Mouse (Mus musculus): ENCODE data around the gene Unc5cl.

Gene Unc5cl

GRCm38 (mm10) chr17:48454688-48455087 lies at the start of gene Unc5cl:
Unc5cl (plus strand) TSS chr17:48454901.
- no peak for DNase-seq

GRCm38 (mm10) chr17:48407154-48407553 lies 47.5 kb upstream of the Unc5cl start:
- DNase-seq = peak; percentile 52 to 70

- no peak for DNase-seq
These were observed 46.7 kb upstream of the Unc5cl start for GRCm38 (mm10) chr17:48407910-48408525.

GRCm38 (mm10) chr17:48408526-48409291 lies 46.0 kb upstream of the Unc5cl start:
- peak; percentile 78 to 82 for DNase-seq

- DNase-seq = peak; percentile 100
These were observed 45.1 kb upstream of the Unc5cl start, which contains the start of the genes Nfya and Oard1 for GRCm38 (mm10) chr17:48409380-48410298. Nfya (minus strand) TSS chr17:48409906. Oard1 (plus strand) TSS chr17:48410014.

- DNase-seq = no peak
These were observed 44.4 kb upstream of the Unc5cl start for GRCm38 (mm10) chr17:48410299-48410785.

GRCm38 (mm10) chr17:48411241-48411640 lies 43.5 kb upstream of the Unc5cl start:
- DNase-seq = no peak

- peak; percentile 75 to 77 for DNase-seq
These were observed 38.7 kb upstream of the Unc5cl start for GRCm38 (mm10) chr17:48416011-48416410.

- DNase-seq = peak; percentile 83 to 86
These were observed 38.1 kb upstream of the Unc5cl start for GRCm38 (mm10) chr17:48416425-48417195.

GRCm38 (mm10) chr17:48417521-48417920 lies 37.2 kb upstream of the Unc5cl start:
- no peak for DNase-seq

GRCm38 (mm10) chr17:48418174-48418573 lies 36.5 kb upstream of the Unc5cl start:
- no peak for DNase-seq

- no peak for DNase-seq
These were observed 35.9 kb upstream of the Unc5cl start for GRCm38 (mm10) chr17:48418781-48419180.

- no peak for DNase-seq
These were observed 35.1 kb upstream of the Unc5cl start for GRCm38 (mm10) chr17:48419571-48419970.

- DNase-seq = no peak
These were observed 30.5 kb upstream of the Unc5cl start for GRCm38 (mm10) chr17:48424237-48424636.

- no peak for DNase-seq
These were observed 28.7 kb upstream of the Unc5cl start for GRCm38 (mm10) chr17:48425823-48426612.

GRCm38 (mm10) chr17:48426991-48427750 lies 27.5 kb upstream of the Unc5cl start:
- DNase-seq = no peak

GRCm38 (mm10) chr17:48427852-48428530 lies 26.7 kb upstream of the Unc5cl start:
- DNase-seq = no peak

- no peak for DNase-seq
These were observed 24.3 kb upstream of the Unc5cl start for GRCm38 (mm10) chr17:48430394-48430793.

- DNase-seq = no peak
These were observed 23.6 kb upstream of the Unc5cl start for GRCm38 (mm10) chr17:48431054-48431453.

All from cerebellum, postnatal 14 days (tissue).